Mouse (Mus musculus) right cerebral cortex, postnatal 36 days (tissue): Measurements from ENCODE around the gene Sgip1.

Experiments used
- DNase-seq, 2 experiments: peaks; one replicate each; pipeline ENCODE4 v3.0.0; 2022; ENCODE audit warnings: low spot score in 2 of 2, mixed read lengths in 1 of 2

Sgip1 gene

GRCm38 (mm10) chr4:102775596-102776270, 34.6 kb downstream of the Sgip1 start:
- DNase-seq: no peak

GRCm38 (mm10) chr4:102779902-102780301, 38.8 kb downstream of the Sgip1 start:
- DNase-seq: no peak

- no peak for DNase-seq
These were observed 42.1 kb downstream of the Sgip1 start for GRCm38 (mm10) chr4:102783063-102783748.

- DNase-seq: no peak
These were observed 44.1 kb downstream of the Sgip1 start for GRCm38 (mm10) chr4:102785158-102785557.

GRCm38 (mm10) chr4:102792100-102792790, 51.1 kb downstream of the Sgip1 start:
- DNase-seq: no peak

GRCm38 (mm10) chr4:102801471-102801870, 60.4 kb downstream of the Sgip1 start:
- no peak for DNase-seq

GRCm38 (mm10) chr4:102801936-102802335, 60.8 kb downstream of the Sgip1 start:
- DNase-seq: no peak

GRCm38 (mm10) chr4:102804611-102805010, 63.5 kb downstream of the Sgip1 start:
- DNase-seq: no peak

- no peak for DNase-seq
These were observed 65.9 kb downstream of the Sgip1 start for GRCm38 (mm10) chr4:102806987-102807386.

- no peak for DNase-seq
These were observed 67.2 kb downstream of the Sgip1 start for GRCm38 (mm10) chr4:102808258-102808657.

- no peak for DNase-seq
These were observed 68.2 kb downstream of the Sgip1 start for GRCm38 (mm10) chr4:102809296-102809695.

GRCm38 (mm10) chr4:102810277-102810676, 69.2 kb downstream of the Sgip1 start:
- no peak for DNase-seq

- DNase-seq: no peak
These were observed 70.1 kb downstream of the Sgip1 start for GRCm38 (mm10) chr4:102811007-102811805.

- DNase-seq: no peak
These were observed 72.2 kb downstream of the Sgip1 start for GRCm38 (mm10) chr4:102813346-102813745.

GRCm38 (mm10) chr4:102821786-102822185, 80.7 kb downstream of the Sgip1 start:
- no peak for DNase-seq

- no peak for DNase-seq
These were observed 83.4 kb downstream of the Sgip1 start for GRCm38 (mm10) chr4:102824494-102824893.

- DNase-seq: peak in 1 of 2 experiments; percentile 42
These were observed 85.1 kb downstream of the Sgip1 start for GRCm38 (mm10) chr4:102826159-102826558.

- DNase-seq: no peak
These were observed 87.4 kb downstream of the Sgip1 start for GRCm38 (mm10) chr4:102828518-102828917.

- no peak for DNase-seq
These were observed 92.1 kb downstream of the Sgip1 start for GRCm38 (mm10) chr4:102833191-102833590.

GRCm38 (mm10) chr4:102833726-102834125, 92.6 kb downstream of the Sgip1 start:
- no peak for DNase-seq

- DNase-seq: no peak
These were observed 93.6 kb downstream of the Sgip1 start for GRCm38 (mm10) chr4:102834710-102835109.
